Mouse (Mus musculus) retina, postnatal 1 day (tissue): ENCODE measurements at regions not wholly inside any gene's neighbourhood (a gene's known extent, or its start where the extent isn't known, plus 50 kb on each side); places are given as distances from the start of the nearest gene placed in this dataset.

Experiments
- DNase-seq: peaks from one replicate; pipeline ENCODE4 v3.0.0-alpha.2; 2012

GRCm38 (mm10) chr2:142964340-142964739, 63.0 kb upstream of the Kif16b start:
- DNase-seq: no peak

- DNase-seq: peak; percentile 75
These were observed 65.9 kb upstream of the Kif16b start for GRCm38 (mm10) chr2:142967250-142967649.

DNA sequence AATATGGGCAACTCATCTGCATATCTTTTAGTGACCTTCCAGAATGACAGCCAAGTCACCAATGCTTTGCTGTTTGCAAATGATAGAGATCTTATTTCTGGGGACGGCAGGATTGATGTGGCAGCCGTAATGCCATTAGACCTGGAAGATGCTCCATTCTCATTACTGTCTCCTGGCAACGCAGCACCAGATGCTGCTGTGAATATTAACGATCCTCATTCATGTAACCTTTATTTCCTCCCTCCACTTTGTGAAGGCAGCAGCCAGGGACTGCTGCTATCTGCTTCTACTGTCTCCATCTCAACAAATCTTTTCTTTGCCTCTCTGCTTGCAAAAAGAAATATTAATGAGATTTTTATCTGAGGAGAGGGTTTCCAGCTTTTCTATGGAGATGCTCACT, 79.4 kb upstream of the Kif16b start:
- peak; percentile 5 for DNase-seq

GRCm38 (mm10) chr2:142988691-142989090, 74.1 kb upstream of the Snrpb2 start:
- DNase-seq: no peak

DNA sequence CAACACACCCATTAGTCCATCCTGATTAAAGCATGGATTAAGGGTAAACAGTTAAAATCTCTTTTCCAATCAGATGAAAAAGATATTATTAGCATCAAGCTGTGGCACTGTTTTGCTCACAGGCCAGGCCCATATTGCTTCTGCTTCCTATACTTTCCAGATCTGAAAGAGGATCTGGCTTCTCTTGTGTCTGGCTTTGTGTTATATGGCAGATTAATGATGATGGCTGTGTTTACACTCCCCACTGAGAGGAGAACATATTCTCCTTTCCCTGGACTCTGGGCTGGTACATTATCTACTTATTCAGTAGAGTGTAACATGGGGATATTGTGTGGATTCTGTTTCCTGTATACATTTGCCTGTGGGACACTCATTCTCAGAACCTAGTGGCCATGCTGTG, 66.8 kb upstream of the Snrpb2 start:
- DNase-seq: no peak

DNA sequence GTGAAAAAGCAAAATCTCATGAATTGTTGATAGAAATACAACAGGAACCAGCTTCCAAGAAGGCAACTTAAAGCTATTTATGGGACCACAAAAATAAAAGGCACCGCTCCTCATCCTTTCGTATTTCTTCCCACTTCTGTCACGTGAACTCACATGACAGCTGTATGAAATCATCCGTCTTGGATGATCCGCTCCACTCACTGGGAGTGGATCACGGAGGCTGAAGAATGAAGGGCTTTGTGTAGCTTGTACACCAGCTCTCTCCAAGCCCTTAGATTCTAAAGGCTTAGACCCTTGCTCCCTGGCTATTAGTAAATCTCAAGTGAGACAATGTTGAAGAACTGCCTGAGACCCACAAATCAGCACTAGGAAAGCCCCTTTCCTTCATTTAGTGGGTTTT, 60.0 kb upstream of the Snrpb2 start:
- peak; percentile 64 for DNase-seq

DNA sequence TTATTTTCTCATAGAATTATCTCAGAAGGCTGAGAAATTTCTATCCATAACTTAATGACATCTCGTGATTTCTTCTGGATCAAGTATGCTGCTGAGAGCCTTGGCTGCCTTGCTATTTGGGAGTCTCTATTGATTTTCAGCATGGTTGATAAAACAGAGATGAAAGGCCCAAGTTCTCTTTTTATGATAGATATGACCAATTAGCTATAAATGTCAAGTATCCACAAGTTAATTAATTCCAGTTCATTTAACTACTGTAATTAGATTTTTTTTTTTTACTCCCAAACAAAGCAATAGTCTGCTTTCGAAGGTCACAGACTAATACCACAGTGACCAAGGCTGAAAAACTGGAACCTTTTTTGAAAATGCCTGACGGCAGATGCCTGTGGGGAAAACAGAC, 59.5 kb upstream of the Snrpb2 start:
- DNase-seq: peak; percentile 51

- no peak for DNase-seq
These were observed 51.5 kb upstream of the Snrpb2 start for GRCm38 (mm10) chr2:143011380-143011779.
